Mouse (Mus musculus): ENCODE measurements around the gene Idh2.

DNA sequence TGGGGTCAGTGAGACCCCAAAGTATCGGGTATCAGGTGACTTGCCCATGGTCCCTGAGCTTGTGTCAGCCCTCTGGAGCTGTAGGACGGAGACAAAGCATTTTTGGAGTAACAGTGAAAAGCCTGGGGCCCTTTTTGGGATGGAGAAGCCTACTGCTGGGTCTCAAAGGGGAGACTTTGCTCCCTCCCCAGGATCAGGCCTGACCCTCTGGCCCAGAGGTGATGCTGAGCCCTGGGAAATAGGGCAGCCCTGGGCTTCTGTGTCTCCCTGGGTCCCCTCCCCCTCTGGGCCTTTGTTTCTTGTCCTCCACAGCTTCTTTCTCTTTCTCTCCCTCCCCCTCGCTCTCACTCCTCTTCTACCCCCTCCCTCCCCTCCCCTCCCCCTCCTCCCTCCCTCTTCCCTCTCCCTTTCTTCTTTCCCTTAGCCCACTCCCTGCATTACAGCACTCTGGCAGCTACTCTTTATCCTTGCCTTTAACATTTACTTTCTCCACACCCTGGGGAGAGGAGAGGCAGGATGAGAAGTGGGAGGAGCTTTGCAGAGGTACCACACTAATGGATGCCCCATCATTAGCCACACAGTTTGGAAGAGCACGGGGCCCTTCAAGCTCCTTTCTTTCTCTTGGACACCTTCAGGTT, 39.1 kb downstream of the Idh2 start:
- TF ChIP-seq CTCF (IDR thresholded peaks at IDR 0.05; ENCODE audit: low read depth): no peak
- TF ChIP-seq EP300 (IDR thresholded peaks at IDR 0.05; ENCODE audit: low read depth): no peak
